Mouse (Mus musculus): ENCODE measurements around the gene Olfr1101.

The Olfr1101 gene

GRCm38 (mm10) chr2:86991121-86991520 is at the start of gene Olfr1101:
Gene Olfr1101, minus strand, starts transcription at chr2:86991221.
- no peak for DNase-seq

- no peak for DNase-seq
Observed at GRCm38 (mm10) chr2:87036431-87036830, 45.4 kb upstream of the Olfr1101 start, which contains the start of gene Olfr1105. Gene Olfr1105, minus strand, starts transcription at chr2:87036531.

DNA sequence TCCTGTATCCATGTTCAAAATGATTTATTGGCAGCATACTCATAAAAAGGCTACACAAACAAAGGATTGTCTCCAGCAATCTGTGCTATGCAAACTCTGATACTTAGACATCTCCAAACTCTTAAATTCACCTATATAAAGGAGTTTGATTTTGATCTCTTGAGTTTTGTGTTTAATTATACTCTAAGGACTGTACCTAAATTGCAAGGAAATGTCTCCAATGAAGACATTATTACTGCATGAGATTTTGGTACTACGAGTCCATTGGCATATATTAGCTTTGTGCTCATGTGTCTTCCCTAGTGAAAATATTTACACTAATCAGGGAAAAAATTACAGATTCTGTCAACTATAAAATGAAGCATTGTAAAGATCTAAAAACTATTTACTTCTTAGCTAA is 36.0 kb upstream of the Olfr1101 start, which contains the start of gene Olfr1104:
Gene Olfr1104 (minus strand): TSS at position 101 of the 400 bp plus-strand sequence.
- no peak for DNase-seq

DNA sequence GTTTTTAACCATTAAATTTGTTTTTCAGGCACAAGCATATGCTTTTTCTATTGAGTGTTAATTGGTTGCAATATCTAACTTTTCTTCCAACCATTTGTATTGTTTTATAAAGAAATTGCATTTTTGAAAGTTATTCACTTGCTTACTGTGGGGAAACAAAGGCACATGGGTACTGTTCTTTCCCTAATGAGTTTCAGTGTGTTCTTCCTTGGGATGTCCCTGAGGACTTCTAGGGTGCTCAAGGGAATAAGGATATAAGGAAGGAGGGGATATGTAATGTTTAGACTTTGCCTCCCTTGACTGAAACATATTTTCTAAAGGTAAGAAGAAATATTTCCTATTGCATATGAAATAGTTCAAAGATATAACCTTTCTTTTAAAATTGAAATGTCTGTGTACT is 7.1 kb upstream of the Olfr1101 start, which contains the start of gene Olfr1102:
Gene Olfr1102 (plus strand): TSS at position 301 of the 400 bp plus-strand sequence.
- no peak for DNase-seq

GRCm38 (mm10) chr2:86979854-86980253 is 11.2 kb downstream of the Olfr1101 start, which contains the start of gene Olfr1100:
Gene Olfr1100, minus strand, starts transcription at chr2:86979954.
- no peak for DNase-seq

DNA sequence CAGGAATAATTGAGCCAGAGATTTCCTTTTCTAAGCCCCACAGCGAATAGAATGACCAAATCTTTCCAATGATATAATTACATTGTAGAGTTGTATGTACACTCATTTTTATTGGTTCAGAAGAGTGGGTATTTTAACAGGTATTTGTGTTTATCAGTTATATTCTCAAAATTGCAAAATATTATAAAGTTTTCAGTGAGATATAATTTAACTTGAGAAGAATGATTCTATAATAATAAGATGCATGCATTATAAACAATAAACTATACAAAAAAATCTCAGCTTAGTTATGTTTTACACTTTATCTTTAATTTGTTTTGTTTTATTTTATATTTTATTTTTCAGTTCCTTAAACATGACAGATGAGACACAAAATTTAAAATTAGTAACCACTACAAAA is 30.4 kb downstream of the Olfr1101 start, which contains the start of gene Olfr1099:
Gene Olfr1099 (minus strand): TSS at position 101 of the 400 bp plus-strand sequence.
- DNase-seq = no peak
